Mouse (Mus musculus): ENCODE results near the gene Tmem151b. TPM values are rescaled to one million over a fixed set of nuclear protein-coding genes. Genes with fewer than 3 reads are reported as not detected.
A peak's percentile ranks its signal among the peaks of the same experiment; 100 is the strongest.

The Tmem151b gene
- polyA plus RNA-seq, 1 experiment from 2014 or later: 14.3 TPM

DNA sequence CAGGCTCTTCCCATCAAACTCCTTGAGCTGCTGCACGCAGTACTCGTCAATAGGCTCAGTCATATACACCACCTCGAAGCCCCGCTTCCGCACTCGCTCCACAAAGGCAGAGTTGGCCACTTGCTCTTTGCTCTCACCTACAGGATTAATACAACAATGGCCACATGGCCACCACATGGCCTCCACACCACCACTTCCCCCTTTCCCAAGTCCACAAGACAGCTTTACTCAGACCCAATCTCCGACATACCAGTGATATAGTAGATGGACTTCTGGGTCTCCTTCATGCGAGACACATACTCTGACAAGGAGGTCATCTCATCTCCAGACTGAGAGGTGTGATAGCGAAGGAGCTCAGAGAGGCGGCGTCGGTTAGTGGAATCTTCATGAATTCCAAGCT lies 19.5 kb upstream of the Tmem151b start:
- Histone ChIP-seq H3K9ac (replicated peaks; ENCODE audit: low read depth, low read length) (no peak overlapping the region), H3K4me1 (ENCODE audit: control insufficient read depth, insufficient read depth, low read length) (peaks cover 17% of the 10 kb centered on the region), H3K27me3 (ENCODE audit: control insufficient read depth, insufficient read depth, low read length) (no peaks in the 10 kb centered on the region), H3K4me3 (ENCODE audit: low read depth, low read length) (no peak overlapping the region), H3K27ac (ENCODE audit: low read depth, low read length) (no peak overlapping the region), H3K9me3 (ENCODE audit: control insufficient read depth, low read length) (no peaks in the 10 kb centered on the region), H3K36me3 (ENCODE audit: control insufficient read depth, insufficient read depth, low read length) (peaks cover 57% of the 10 kb centered on the region), H3K4me2 (ENCODE audit: low read depth, low read length) (no peak overlapping the region)
- no peak for ATAC-seq (ENCODE audit: low read depth)
- 87% methylated on average over 12 of the region's 12 CpGs for WGBS

DNA sequence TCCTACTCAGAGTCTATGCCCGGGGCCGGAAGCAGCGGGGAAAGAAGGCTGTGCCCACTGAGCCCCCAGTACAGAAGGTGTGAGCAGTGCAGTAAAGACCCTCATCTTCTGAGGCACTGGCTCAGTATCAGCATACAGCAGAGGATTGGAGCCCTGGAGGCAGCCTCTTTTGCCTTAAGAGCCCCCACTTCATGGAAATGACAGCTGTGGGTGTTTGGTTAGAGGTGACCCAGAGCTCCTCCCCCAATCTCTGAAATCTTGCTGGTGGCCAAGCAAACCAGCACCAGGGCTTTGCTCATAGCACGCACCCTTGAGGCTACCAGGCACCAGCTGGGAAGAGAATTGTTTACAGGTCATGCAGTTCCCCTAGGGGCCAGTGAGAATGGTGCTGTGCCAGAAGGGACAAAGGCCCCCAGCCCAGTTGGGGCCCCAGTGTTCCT lies 17.7 kb upstream of the Tmem151b start:
- Histone ChIP-seq H3K4me1 (ENCODE audit: control insufficient read depth, insufficient read depth, low read length) (peaks cover 17% of the 10 kb centered on the region), H3K9ac (replicated peaks; ENCODE audit: low read depth, low read length) (no peak overlapping the region; the same call in 1 of the 2 replicates), H3K27ac (ENCODE audit: low read depth, low read length) (no peak overlapping the region), H3K9me3 (ENCODE audit: control insufficient read depth, low read length) (no peaks in the 10 kb centered on the region), H3K36me3 (ENCODE audit: control insufficient read depth, insufficient read depth, low read length) (peaks cover 57% of the 10 kb centered on the region), H3K4me3 (ENCODE audit: low read depth, low read length) (no peak overlapping the region), H3K27me3 (ENCODE audit: control insufficient read depth, insufficient read depth, low read length) (no peaks in the 10 kb centered on the region), H3K4me2 (ENCODE audit: low read depth, low read length) (no peak overlapping the region)
- 21% methylated on average over 4 of the region's 4 CpGs for WGBS
- no peak for ATAC-seq (ENCODE audit: low read depth)

DNA sequence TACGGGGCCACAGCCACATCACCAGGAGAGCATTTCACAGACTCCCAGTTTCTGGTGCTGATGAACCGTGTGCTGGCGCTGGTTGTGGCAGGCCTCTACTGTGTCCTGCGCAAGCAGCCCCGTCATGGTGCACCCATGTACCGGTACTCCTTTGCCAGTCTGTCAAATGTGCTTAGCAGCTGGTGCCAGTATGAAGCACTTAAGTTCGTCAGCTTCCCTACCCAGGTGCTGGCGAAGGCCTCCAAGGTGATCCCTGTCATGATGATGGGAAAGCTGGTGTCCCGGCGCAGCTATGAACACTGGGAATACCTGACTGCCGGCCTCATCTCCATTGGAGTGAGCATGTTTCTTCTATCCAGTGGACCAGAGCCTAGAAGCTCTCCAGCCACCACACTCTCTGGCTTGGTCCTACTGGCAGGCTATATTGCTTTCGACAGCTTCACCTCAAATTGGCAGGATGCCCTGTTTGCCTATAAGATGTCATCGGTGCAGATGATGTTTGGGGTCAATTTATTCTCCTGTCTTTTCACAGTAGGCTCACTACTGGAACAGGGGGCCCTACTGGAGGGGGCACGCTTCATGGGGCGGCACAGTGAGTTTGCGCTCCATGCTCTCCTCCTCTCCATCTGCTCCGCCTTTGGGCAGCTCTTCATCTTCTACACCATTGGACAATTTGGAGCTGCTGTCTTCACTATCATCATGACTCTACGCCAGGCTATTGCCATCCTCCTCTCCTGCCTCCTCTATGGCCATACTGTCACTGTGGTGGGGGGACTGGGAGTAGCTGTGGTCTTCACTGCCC lies 17.1 kb upstream of the Tmem151b start:
- 66% methylated on average over 18 of the region's 18 CpGs for WGBS

DNA sequence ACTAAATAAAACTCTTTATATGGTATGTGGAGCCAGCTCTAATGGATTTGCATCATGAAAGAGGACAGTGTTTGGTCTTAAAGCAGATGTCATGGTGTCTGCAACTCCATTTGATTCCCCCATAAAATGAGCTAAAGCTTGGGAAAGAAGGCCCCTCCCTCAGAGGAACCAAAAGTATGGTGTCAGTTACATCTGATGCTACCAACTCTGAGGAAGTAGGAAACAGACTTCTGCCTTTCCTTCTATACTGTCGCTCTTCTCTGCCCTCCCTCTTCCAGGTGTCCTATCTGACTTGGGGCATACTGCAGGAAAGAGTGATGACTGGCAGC lies 16.5 kb upstream of the Tmem151b start:
- peaks cover 8% of the 10 kb centered on the region for H3K4me1 ChIP-seq (ENCODE audit: control insufficient read depth, insufficient read depth, low read length)
- 92% methylated on average over 1 of the region's 1 CpGs for WGBS
- H3K9me3 ChIP-seq (ENCODE audit: control insufficient read depth, low read length): no peaks in the 10 kb centered on the region
- no peaks in the 10 kb centered on the region for H3K27me3 ChIP-seq (ENCODE audit: control insufficient read depth, insufficient read depth, low read length)
- H3K27ac ChIP-seq (ENCODE audit: low read depth, low read length): no peak overlapping the region
- H3K4me3 ChIP-seq (ENCODE audit: low read depth, low read length): no peak overlapping the region
- no peak for ATAC-seq (ENCODE audit: low read depth)
- no peak overlapping the region for H3K9ac ChIP-seq (replicated peaks; ENCODE audit: low read depth, low read length)
- H3K36me3 ChIP-seq (ENCODE audit: control insufficient read depth, insufficient read depth, low read length): peaks cover 49% of the 10 kb centered on the region
- H3K4me2 ChIP-seq (ENCODE audit: low read depth, low read length): no peak overlapping the region

More for the DNA sequence above, 17.1 kb upstream of the Tmem151b start:
- Histone ChIP-seq H3K27me3 (ENCODE audit: control insufficient read depth, insufficient read depth, low read length) (no peaks in the 10 kb centered on the region), H3K9ac (replicated peaks; ENCODE audit: low read depth, low read length) (no peak overlapping the region; the same call in 1 of the 2 replicates), H3K4me3 (ENCODE audit: low read depth, low read length) (no peak overlapping the region), H3K4me2 (ENCODE audit: low read depth, low read length) (no peak overlapping the region), H3K36me3 (ENCODE audit: control insufficient read depth, insufficient read depth, low read length) (peaks cover 55% of the 10 kb centered on the region), H3K27ac (ENCODE audit: low read depth, low read length) (no peak overlapping the region), H3K9me3 (ENCODE audit: control insufficient read depth, low read length) (no peaks in the 10 kb centered on the region), H3K4me1 (ENCODE audit: control insufficient read depth, insufficient read depth, low read length) (peaks cover 12% of the 10 kb centered on the region)
- ATAC-seq (ENCODE audit: low read depth): no peak

DNA sequence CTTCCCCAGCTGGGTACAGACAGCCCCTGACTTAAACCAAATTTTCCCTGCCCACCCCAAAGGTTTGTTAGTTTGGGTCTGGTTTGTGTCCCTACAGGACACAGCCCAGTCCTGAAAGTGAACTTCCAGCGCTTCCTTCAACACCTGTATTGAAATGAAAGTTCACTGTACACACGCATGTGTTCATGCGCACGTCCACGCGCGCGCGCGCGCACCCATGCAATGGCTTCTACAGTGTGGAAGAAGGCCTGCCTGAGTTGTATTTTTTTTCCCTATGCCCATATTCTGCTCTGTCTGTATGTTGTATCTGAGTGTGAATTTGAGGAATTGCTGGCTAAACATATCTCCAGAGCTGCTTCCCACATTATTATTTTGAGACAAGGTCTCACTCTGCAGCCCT lies 15.6 kb upstream of the Tmem151b start:
- peak overlapping the region; percentile 71 for H3K9ac ChIP-seq (replicated peaks; ENCODE audit: low read depth, low read length)
- peaks cover 8% of the 10 kb centered on the region for H3K4me1 ChIP-seq (ENCODE audit: control insufficient read depth, insufficient read depth, low read length)
- ATAC-seq (ENCODE audit: low read depth): no peak
- no peaks in the 10 kb centered on the region for H3K27me3 ChIP-seq (ENCODE audit: control insufficient read depth, insufficient read depth, low read length)
- 95% methylated on average over 11 of the region's 11 CpGs for WGBS
- no peak overlapping the region for H3K27ac ChIP-seq (ENCODE audit: low read depth, low read length)
- peaks cover 40% of the 10 kb centered on the region for H3K36me3 ChIP-seq (ENCODE audit: control insufficient read depth, insufficient read depth, low read length)
- peak overlapping the region; percentile 69; the same call in 1 of the 2 replicates for H3K4me3 ChIP-seq (ENCODE audit: low read depth, low read length)
- no peaks in the 10 kb centered on the region for H3K9me3 ChIP-seq (ENCODE audit: control insufficient read depth, low read length)
- H3K4me2 ChIP-seq (ENCODE audit: low read depth, low read length): peak overlapping the region; percentile 93

DNA sequence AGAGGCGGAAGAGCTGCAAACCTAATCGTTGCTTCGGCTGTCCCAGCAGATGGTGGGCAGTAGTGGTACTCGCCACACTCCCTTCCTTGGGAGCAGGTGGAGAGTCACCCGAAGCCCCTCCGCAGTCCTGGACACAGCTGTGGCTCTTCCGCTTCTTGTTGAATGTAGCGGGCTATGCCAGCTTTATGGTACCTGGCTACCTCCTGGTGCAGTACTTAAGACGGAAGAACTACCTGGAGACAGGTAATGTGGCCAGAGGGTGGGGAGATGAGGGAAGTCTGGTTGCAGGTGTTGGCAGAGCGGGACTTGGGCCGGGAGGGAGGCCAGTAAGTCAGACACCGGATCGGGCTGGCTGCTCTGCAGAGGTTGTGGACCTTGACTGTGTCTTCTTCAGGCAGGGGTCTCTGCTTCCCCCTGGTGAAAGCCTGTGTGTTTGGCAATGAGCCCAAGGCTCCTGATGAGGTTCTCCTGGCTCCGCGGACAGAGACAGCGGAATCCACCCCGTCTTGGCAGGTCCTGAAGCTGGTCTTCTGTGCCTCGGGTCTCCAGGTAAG lies 15.1 kb upstream of the Tmem151b start:
- Histone ChIP-seq H3K4me2 (ENCODE audit: low read depth, low read length) (peak overlapping the region; percentile 93), H3K36me3 (ENCODE audit: control insufficient read depth, insufficient read depth, low read length) (peaks cover 35% of the 10 kb centered on the region), H3K27me3 (ENCODE audit: control insufficient read depth, insufficient read depth, low read length) (no peaks in the 10 kb centered on the region), H3K27ac (ENCODE audit: low read depth, low read length) (peak overlapping the region; percentile 80), H3K4me1 (ENCODE audit: control insufficient read depth, insufficient read depth, low read length) (peaks cover 8% of the 10 kb centered on the region), H3K9me3 (ENCODE audit: control insufficient read depth, low read length) (no peaks in the 10 kb centered on the region), H3K9ac (replicated peaks; ENCODE audit: low read depth, low read length) (peak overlapping the region; percentile 71), H3K4me3 (ENCODE audit: low read depth, low read length) (peak overlapping the region; percentile 69)
- WGBS: 9% methylated on average over 18 of the region's 18 CpGs
- peak; percentile 4; the same call in 1 of the 2 replicates for ATAC-seq (ENCODE audit: low read depth)

DNA sequence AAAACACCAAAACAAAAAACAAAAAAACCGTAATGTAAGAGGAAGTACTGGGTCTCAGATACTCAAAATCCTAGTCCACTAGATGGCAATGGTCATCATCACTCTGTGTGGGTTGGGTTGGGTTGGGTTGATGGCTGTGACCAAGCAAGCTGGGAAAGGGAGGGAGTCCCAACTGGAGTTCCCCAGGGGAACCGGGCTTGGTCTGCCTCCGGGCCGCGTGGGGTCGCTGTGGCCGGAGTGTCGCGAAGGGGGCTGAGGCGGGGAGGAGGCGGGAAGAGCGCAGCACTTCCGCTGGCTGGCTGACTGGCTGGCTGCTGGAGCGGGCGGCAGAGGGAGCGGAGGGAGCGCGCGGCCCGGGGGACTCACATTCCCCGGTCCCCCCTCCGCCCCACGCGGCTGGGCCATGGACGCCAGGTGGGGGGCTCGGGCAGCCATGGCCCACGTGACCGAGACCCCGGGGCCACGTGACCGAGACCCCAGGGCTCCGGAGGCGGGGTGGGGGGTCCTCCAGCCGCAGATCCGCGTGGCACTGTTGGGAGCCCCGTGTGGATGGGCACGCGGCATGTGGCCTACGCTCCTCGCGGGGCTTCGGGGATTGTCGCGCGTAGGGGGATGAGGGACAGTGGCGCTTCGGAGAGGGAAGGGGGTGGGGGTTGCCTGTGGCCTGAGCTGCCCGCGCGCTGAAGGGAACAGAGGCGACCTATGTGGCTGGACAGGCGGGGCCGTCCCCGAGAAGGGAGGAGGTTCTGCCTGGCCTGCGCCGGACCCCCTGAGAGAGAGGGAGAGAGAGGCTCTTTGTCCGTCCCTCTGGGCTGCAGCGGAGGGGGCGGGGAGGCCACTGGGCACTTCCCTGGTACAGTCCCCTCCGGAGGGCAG lies 14.4 kb upstream of the Tmem151b start, which contains the start of gene Slc35b2:
Slc35b2 (plus strand) TSS at position 220 of the 876 bp plus-strand sequence.
- Histone ChIP-seq H3K27ac (ENCODE audit: low read depth, low read length) (peak within 1 kb of the TSS; percentile 80), H3K4me2 (ENCODE audit: low read depth, low read length) (peak within 1 kb of the TSS; percentile 93), H3K9me3 (ENCODE audit: control insufficient read depth, low read length) (no peaks in the 10 kb centered on the region), H3K36me3 (ENCODE audit: control insufficient read depth, insufficient read depth, low read length) (peaks cover 28% of the 10 kb centered on the region), H3K4me3 (ENCODE audit: low read depth, low read length) (peak within 1 kb of the TSS; percentile 69), H3K27me3 (ENCODE audit: control insufficient read depth, insufficient read depth, low read length) (no peaks in the 10 kb centered on the region), H3K9ac (replicated peaks; ENCODE audit: low read depth, low read length) (peak within 1 kb of the TSS; percentile 71), H3K4me1 (ENCODE audit: control insufficient read depth, insufficient read depth, low read length) (peaks cover 8% of the 10 kb centered on the region)
- ATAC-seq (ENCODE audit: low read depth): peak; percentile 88
- whole genome bisulfite sequencing: under 1% methylated on average over 61 of the region's 61 CpGs

DNA sequence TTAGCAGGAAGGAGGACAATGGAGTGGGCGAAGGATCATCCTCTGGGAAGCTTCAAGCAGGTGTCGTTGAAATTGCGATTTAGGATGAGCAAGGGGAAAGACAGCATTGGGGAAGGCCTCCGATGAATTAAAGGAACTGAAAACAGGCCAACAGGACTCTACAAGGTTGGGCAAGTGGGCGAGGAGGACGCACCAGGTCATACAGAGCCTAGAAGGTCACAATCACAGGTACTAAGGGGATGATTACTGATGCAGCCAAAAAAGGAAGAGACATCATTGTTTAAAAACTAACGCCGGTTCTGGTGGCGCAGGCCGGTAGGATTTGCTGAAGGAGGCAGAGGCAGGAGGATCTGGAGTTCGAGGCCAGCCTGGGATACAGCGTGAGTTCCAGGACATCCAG lies 13.7 kb upstream of the Tmem151b start:
- Histone ChIP-seq H3K9ac (replicated peaks; ENCODE audit: low read depth, low read length) (no peak overlapping the region), H3K4me3 (ENCODE audit: low read depth, low read length) (no peak overlapping the region), H3K4me2 (ENCODE audit: low read depth, low read length) (no peak overlapping the region), H3K4me1 (ENCODE audit: control insufficient read depth, insufficient read depth, low read length) (peaks cover 8% of the 10 kb centered on the region), H3K27ac (ENCODE audit: low read depth, low read length) (no peak overlapping the region), H3K9me3 (ENCODE audit: control insufficient read depth, low read length) (no peaks in the 10 kb centered on the region), H3K27me3 (ENCODE audit: control insufficient read depth, insufficient read depth, low read length) (no peaks in the 10 kb centered on the region), H3K36me3 (ENCODE audit: control insufficient read depth, insufficient read depth, low read length) (peaks cover 22% of the 10 kb centered on the region)
- 78% methylated on average over 12 of the region's 12 CpGs for WGBS
- ATAC-seq (ENCODE audit: low read depth): no peak

All from neural tube, embryonic 14.5 days (tissue).